8 mouse cellular contexts compared by ENCODE assay signal in the genomic region with DNA sequence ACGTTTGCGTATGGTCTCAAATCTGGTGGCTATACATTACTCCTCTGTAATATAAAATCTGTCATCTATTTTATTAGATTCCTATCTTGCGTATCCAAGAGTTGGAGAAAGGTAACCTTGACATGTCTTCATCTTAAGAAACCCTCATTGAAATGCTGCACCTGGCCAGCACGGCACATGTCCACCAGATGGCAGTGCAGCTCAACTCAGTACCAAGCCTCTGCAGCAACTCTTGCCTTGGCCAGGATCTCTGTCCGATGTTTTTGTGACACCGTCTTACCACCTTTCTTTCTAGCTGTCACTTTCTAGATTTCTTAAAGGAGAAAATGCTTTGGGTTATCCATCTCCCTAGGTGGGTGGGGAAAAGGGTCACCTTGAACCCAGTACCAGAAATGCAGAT.
DNase-seq lines count a peak whose midpoint lies in the region; ATAC-seq and TF ChIP-seq lines count a peak whose summit lies in the region.

No protein-coding gene starts in this region.

- H3K9me3 ChIP-seq in lung, embryonic 14.5 days (ENCODE audit: low read depth, low read length), result no peaks in the 10 kb centered on the region

- H3K27me3 ChIP-seq in lung, embryonic 14.5 days (ENCODE audit: insufficient read depth, low read length), result no peaks in the 10 kb centered on the region

- no peaks in the 10 kb centered on the region for H3K4me1 ChIP-seq in bone marrow macrophage, adult 2 months (ENCODE audit: control insufficient read depth, insufficient read depth, low read length)
- H3K4me1 ChIP-seq in embryonic fibroblast, embryonic 13.5 days (ENCODE audit: control insufficient read depth, insufficient read depth, low read length), result no peaks in the 10 kb centered on the region
- no peaks in the 10 kb centered on the region for H3K4me1 ChIP-seq in lung, embryonic 14.5 days (ENCODE audit: insufficient read depth)

- peak; percentile 76 for TF ChIP-seq CTCF in bone marrow macrophage, adult 2 months (IDR thresholded peaks at IDR 0.05; ENCODE audit: low read depth, low read length)
- TF ChIP-seq CTCF in embryonic fibroblast, embryonic 13.5 days (IDR thresholded peaks at IDR 0.05; ENCODE audit: borderline replicate concordance, insufficient read depth, low read length), result peak; percentile 97
- peak; percentile 97 for TF ChIP-seq CTCF in lung, embryonic 14.5 days (IDR thresholded peaks at IDR 0.05; ENCODE audit: low read depth)

- ATAC-seq in CD4-positive, CD25-positive, alpha-beta regulatory T cell, adult 4 months, result peak; percentile 94
- ATAC-seq in lung, embryonic 14.5 days (ENCODE audit: insufficient read depth), result peak; percentile 69

- H3K4me2 ChIP-seq in lung, embryonic 14.5 days, result no peak overlapping the region

- no peak for TF ChIP-seq POLR2A in bone marrow macrophage, adult 2 months (IDR thresholded peaks at IDR 0.05; ENCODE audit: borderline replicate concordance, low read depth, low read length)
- no peak for TF ChIP-seq POLR2A in embryonic fibroblast, embryonic 13.5 days (IDR thresholded peaks at IDR 0.05; ENCODE audit: low read depth, low read length)

- no peak overlapping the region for H3K4me3 ChIP-seq in bone marrow macrophage, adult 2 months (ENCODE audit: insufficient read depth, low read length)
- H3K4me3 ChIP-seq in embryonic fibroblast, embryonic 13.5 days (ENCODE audit: insufficient read depth, low read length), result no peak overlapping the region
- no peak overlapping the region for H3K4me3 ChIP-seq in lung, embryonic 14.5 days (ENCODE audit: low read depth, low read length)

- no peak overlapping the region for H3K9ac ChIP-seq in lung, embryonic 14.5 days

- no peaks in the 10 kb centered on the region for H3K36me3 ChIP-seq in lung, embryonic 14.5 days (ENCODE audit: insufficient read depth)

- intact Hi-C loops in heart, postnatal 25 days (cut with DNase I), result loop anchor here (5.0 kb wide), 2 partner anchors 322 to 342 kb away; no protein-coding TSS in a partner anchor

- peak; percentile 35 for DNase-seq in heart, postnatal 25 days (ENCODE audit: low spot score)
- DNase-seq in large intestine, adult 2 months (ENCODE audit: low read depth, low spot score), result peak; percentile 37
- peak; percentile 92 for DNase-seq in lung, embryonic 14.5 days
- peak; percentile 45 for DNase-seq in ovary, postnatal 10 days (ENCODE audit: low spot score)
- DNase-seq in thymus, postnatal 14 days, result peak; percentile 68

- 29% methylated on average over 6 of the region's 6 CpGs for WGBS in large intestine, adult 2 months
- 24% methylated on average over 6 of the region's 6 CpGs for WGBS in lung, embryonic 14.5 days

- no peak overlapping the region for H3K27ac ChIP-seq in bone marrow macrophage, adult 2 months (ENCODE audit: insufficient read depth, low read depth, low read length)
- no peak overlapping the region for H3K27ac ChIP-seq in embryonic fibroblast, embryonic 13.5 days (ENCODE audit: insufficient read depth, low read length)
- no peak overlapping the region for H3K27ac ChIP-seq in lung, embryonic 14.5 days (ENCODE audit: low read depth)

Comparison
In these comparisons a context has a peak if more than half of its experiments do, and no peak if none do; other contexts are left out.
1. DNase-seq: peak in every context shown above with its lines; median percentile 92 in lung, embryonic 14.5 days; 68 in thymus, postnatal 14 days; 45 in ovary, postnatal 10 days; 37 in large intestine, adult 2 months; 35 in heart, postnatal 25 days.